16 mouse cellular contexts compared by ENCODE assay signal in genomic region chr11:93771143-93771940, GRCm38 (mm10).
DNase-seq lines count a peak whose midpoint lies in the region; ATAC-seq and TF ChIP-seq lines count a peak whose summit lies in the region.
"Had no signal": no experiment of that assay in that cellular context is flagged by ENCODE, and none has a peak within 500 bp of the region (broad histone marks: within the 10 kb centered on the region; RNA-seq: fewer than 3 reads in every experiment).

No protein-coding gene starts in this region.

- DNase-seq in hindbrain, postnatal 0 days (ENCODE audit: low spot score), result peak; percentile 62
- DNase-seq in lung, postnatal 36 days, result peak; percentile 1
- DNase-seq in lung, adult 18-20 months, result no peak
- DNase-seq in Muller cell, postnatal 12 days (ENCODE audit: inconsistent ontology term), result peak; percentile 5
- peak; percentile 11 to 29 for DNase-seq in cerebellum, postnatal 36 days
- no peak for DNase-seq in gastrocnemius, adult 18-20 months (ENCODE audit: low spot score)
- DNase-seq: adrenal gland, postnatal 25 days; heart, adult 2 months; kidney, adult 11 months; liver, postnatal 0 days; thymus, adult 18-20 months had no signal

- no peak overlapping the region for H3K9ac ChIP-seq in hindbrain, postnatal 0 days (replicated peaks; ENCODE audit: low read length)
- H3K9ac ChIP-seq in hindbrain, embryonic 12.5 days, result no peak overlapping the region
- H3K9ac ChIP-seq: forebrain, embryonic 15.5 days; hindbrain, embryonic 15.5 days; liver, postnatal 0 days had no signal

- WGBS in hindbrain, postnatal 0 days, result 47% methylated on average over 5 of the region's 5 CpGs
- WGBS in hindbrain, embryonic 12.5 days, result 78% methylated on average over 5 of the region's 5 CpGs

- no peak for ATAC-seq in hindbrain, postnatal 0 days
- ATAC-seq in hindbrain, embryonic 12.5 days (ENCODE audit: low FRiP score), result no peak
- ATAC-seq: forebrain, embryonic 15.5 days; liver, postnatal 0 days had no signal

- no peak overlapping the region for H3K4me3 ChIP-seq in hindbrain, postnatal 0 days (ENCODE audit: low read length)
- no peak overlapping the region for H3K4me3 ChIP-seq in hindbrain, embryonic 12.5 days
- H3K4me3 ChIP-seq: forebrain, embryonic 15.5 days; heart, adult 2 months; hindbrain, embryonic 15.5 days; left cerebral cortex, adult 2 months; midbrain, embryonic 10.5 days had no signal

- no peaks in the 10 kb centered on the region for H3K36me3 ChIP-seq in hindbrain, postnatal 0 days (ENCODE audit: insufficient read depth, low read length)
- no peaks in the 10 kb centered on the region for H3K36me3 ChIP-seq in hindbrain, embryonic 12.5 days
- H3K36me3 ChIP-seq: forebrain, embryonic 15.5 days; hindbrain, embryonic 15.5 days; midbrain, embryonic 10.5 days had no signal

- no peaks in the 10 kb centered on the region for H3K9me3 ChIP-seq in hindbrain, postnatal 0 days (ENCODE audit: low read length)
- no peaks in the 10 kb centered on the region for H3K9me3 ChIP-seq in hindbrain, embryonic 12.5 days (replicated peaks)
- H3K9me3 ChIP-seq: forebrain, embryonic 15.5 days; hindbrain, embryonic 15.5 days had no signal

- H3K4me2 ChIP-seq in hindbrain, postnatal 0 days (ENCODE audit: low read depth, low read length), result no peak overlapping the region
- no peak overlapping the region for H3K4me2 ChIP-seq in hindbrain, embryonic 12.5 days (replicated peaks)
- H3K4me2 ChIP-seq: forebrain, embryonic 15.5 days; hindbrain, embryonic 15.5 days had no signal

- no peak for TF ChIP-seq CTCF in hindbrain, postnatal 0 days (IDR thresholded peaks at IDR 0.05; ENCODE audit: low read depth)

- no peak overlapping the region for H3K27ac ChIP-seq in hindbrain, postnatal 0 days
- H3K27ac ChIP-seq in hindbrain, embryonic 12.5 days, result no peak overlapping the region
- H3K27ac ChIP-seq: forebrain, embryonic 15.5 days; heart, adult 2 months; hindbrain, embryonic 15.5 days; left cerebral cortex, adult 2 months; midbrain, embryonic 10.5 days had no signal

- H3K27me3 ChIP-seq in hindbrain, postnatal 0 days (ENCODE audit: insufficient read depth, low read length), result no peaks in the 10 kb centered on the region
- no peaks in the 10 kb centered on the region for H3K27me3 ChIP-seq in hindbrain, embryonic 12.5 days
- H3K27me3 ChIP-seq: forebrain, embryonic 15.5 days; hindbrain, embryonic 15.5 days had no signal

- no peaks in the 10 kb centered on the region; the same call in 1 of the 2 replicates for H3K4me1 ChIP-seq in hindbrain, postnatal 0 days (ENCODE audit: insufficient read depth, low read length)
- H3K4me1 ChIP-seq in hindbrain, embryonic 12.5 days, result no peaks in the 10 kb centered on the region
- H3K4me1 ChIP-seq: forebrain, embryonic 15.5 days; midbrain, embryonic 10.5 days had no signal

Comparison
In these comparisons a context has a peak if more than half of its experiments do, and no peak if none do; other contexts are left out.
1. DNase-seq: peak in hindbrain, postnatal 0 days (single experiment), lung, postnatal 36 days (single experiment), Muller cell, postnatal 12 days (single experiment) and cerebellum, postnatal 36 days (2 of 2); none in lung, adult 18-20 months (0 of 2) and gastrocnemius, adult 18-20 months (single experiment).